Mouse (Mus musculus): ENCODE measurements around the gene Arrdc1.
A peak's percentile ranks its signal among the peaks of the same experiment; 100 is the strongest.

Gene Arrdc1

GRCm38 (mm10) chr2:24923561-24923960 is 11.5 kb downstream of the Arrdc1 start:
- no peak for DNase-seq

GRCm38 (mm10) chr2:24919839-24920175 is 15.2 kb downstream of the Arrdc1 start:
- no peak for DNase-seq

- DNase-seq = peak; percentile 96
Observed at GRCm38 (mm10) chr2:24918930-24919838, 15.9 kb downstream of the Arrdc1 start, which contains the start of gene Ehmt1. Ehmt1 (minus strand) TSS chr2:24919614.

- no peak for DNase-seq
Observed at GRCm38 (mm10) chr2:24914762-24915161, 20.3 kb downstream of the Arrdc1 start.

- no peak for DNase-seq
Observed at GRCm38 (mm10) chr2:24912589-24912988, 22.5 kb downstream of the Arrdc1 start.

GRCm38 (mm10) chr2:24912189-24912588 is 22.9 kb downstream of the Arrdc1 start:
- DNase-seq = no peak

- no peak for DNase-seq
Observed at GRCm38 (mm10) chr2:24910481-24910880, 24.6 kb downstream of the Arrdc1 start.

- DNase-seq = no peak
Observed at GRCm38 (mm10) chr2:24905653-24906155, 29.3 kb downstream of the Arrdc1 start.

- DNase-seq = no peak
Observed at GRCm38 (mm10) chr2:24904823-24905652, 30.0 kb downstream of the Arrdc1 start.

- no peak for DNase-seq
Observed at GRCm38 (mm10) chr2:24902999-24903398, 32.1 kb downstream of the Arrdc1 start.

- no peak for DNase-seq
Observed at GRCm38 (mm10) chr2:24901055-24901454, 34.0 kb downstream of the Arrdc1 start.

- DNase-seq = no peak
Observed at GRCm38 (mm10) chr2:24899292-24899691, 35.8 kb downstream of the Arrdc1 start.

GRCm38 (mm10) chr2:24896761-24897160 is 38.3 kb downstream of the Arrdc1 start:
- no peak for DNase-seq

GRCm38 (mm10) chr2:24894211-24894610 is 40.8 kb downstream of the Arrdc1 start:
- no peak for DNase-seq

GRCm38 (mm10) chr2:24892318-24892717 is 42.7 kb downstream of the Arrdc1 start:
- DNase-seq = no peak

GRCm38 (mm10) chr2:24890541-24891447 is 44.3 kb downstream of the Arrdc1 start:
- DNase-seq = no peak

GRCm38 (mm10) chr2:24888895-24889294 is 46.2 kb downstream of the Arrdc1 start:
- DNase-seq = no peak

- DNase-seq = peak; percentile 24
Observed at GRCm38 (mm10) chr2:24880686-24881085, 54.4 kb downstream of the Arrdc1 start.
